Mouse (Mus musculus) heart, postnatal 0 days (tissue): ENCODE results near the gene Fhl1.

Experiments used
- CTCF ChIP-seq: IDR thresholded peaks from 2 replicates; pipeline ENCODE4 v1.5.1; 2016; ENCODE audit warnings: antibody characterized with exemption, control low read depth, low read depth
- EP300 ChIP-seq: IDR thresholded peaks from 2 replicates; pipeline ENCODE4 v1.6.1; 2016; ENCODE audit warnings: antibody characterized with exemption, low read depth

GRCm38 (mm10) chrX:56722559-56722958 is 9.0 kb upstream of the Fhl1 start:
- TF ChIP-seq CTCF (no peak), EP300 (no peak)
